ENCODE assay signal across 26 mouse cellular contexts in the genomic region with DNA sequence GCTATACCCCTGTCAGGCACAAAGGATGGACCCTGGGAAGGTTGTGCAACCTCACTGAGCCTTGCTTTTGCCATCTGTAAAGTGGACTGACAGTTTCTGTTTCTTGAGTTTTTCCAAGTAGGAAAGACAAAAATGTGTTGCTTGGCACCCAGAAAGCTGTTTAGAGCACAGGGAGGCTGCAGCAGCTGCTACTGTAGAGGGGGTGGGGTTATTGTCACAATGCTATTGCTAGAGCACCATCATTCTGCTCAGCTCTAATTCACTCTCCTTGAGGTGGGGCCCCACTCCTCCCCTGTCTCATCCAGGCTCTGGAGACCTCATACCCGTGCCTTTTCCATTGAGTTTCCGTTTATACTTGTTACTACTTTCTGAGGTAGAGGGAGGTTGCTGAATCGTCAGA.
DNase-seq lines count a peak whose midpoint lies in the region; ATAC-seq and TF ChIP-seq lines count a peak whose summit lies in the region.
"Had no signal": no experiment of that assay in that cellular context is flagged by ENCODE, and none has a peak within 500 bp of the region (broad histone marks: within the 10 kb centered on the region; RNA-seq: fewer than 3 reads in every experiment).

No protein-coding gene starts in this region.

- intact Hi-C loops in left cerebral cortex, postnatal 14 days (cut with DNase I): loop anchor here (10.0 kb wide), 1 partner anchor 208 kb away; no protein-coding TSS in a partner anchor
- intact Hi-C loops in left cerebral cortex, postnatal 36 days (cut with DNase I): loop anchor here (10.0 kb wide), 1 partner anchor 208 kb away; no protein-coding TSS in a partner anchor

- peaks cover 22% of the 10 kb centered on the region for H3K4me1 ChIP-seq in forebrain, embryonic 15.5 days
- peaks cover 6% of the 10 kb centered on the region; the same call in 1 of the 2 replicates for H3K4me1 ChIP-seq in forebrain, embryonic 12.5 days
- no peaks in the 10 kb centered on the region for H3K4me1 ChIP-seq in stomach, postnatal 0 days (replicated peaks; ENCODE audit: control insufficient read depth, insufficient read depth)
- H3K4me1 ChIP-seq: neural tube, embryonic 12.5 days; stomach, embryonic 15.5 days had no signal

- TF ChIP-seq POLR2A in brain, embryonic 14.5 days (IDR thresholded peaks at IDR 0.05; ENCODE audit: borderline replicate concordance, extremely low read depth, insufficient read depth, insufficient read length, poor library complexity, severe bottlenecking): no peak

- no peaks in the 10 kb centered on the region for H3K27me3 ChIP-seq in forebrain, embryonic 15.5 days
- no peaks in the 10 kb centered on the region for H3K27me3 ChIP-seq in forebrain, embryonic 12.5 days
- H3K27me3 ChIP-seq in stomach, postnatal 0 days (ENCODE audit: control insufficient read depth, insufficient read depth, low read length): no peaks in the 10 kb centered on the region
- H3K27me3 ChIP-seq: heart, embryonic 15.5 days; neural tube, embryonic 12.5 days; stomach, embryonic 15.5 days had no signal

- no peaks in the 10 kb centered on the region for H3K9me3 ChIP-seq in forebrain, embryonic 15.5 days
- no peaks in the 10 kb centered on the region for H3K9me3 ChIP-seq in forebrain, embryonic 12.5 days
- no peaks in the 10 kb centered on the region for H3K9me3 ChIP-seq in stomach, postnatal 0 days (ENCODE audit: control insufficient read depth, low read length)
- H3K9me3 ChIP-seq: heart, embryonic 15.5 days; limb, embryonic 10.5 days; neural tube, embryonic 12.5 days; stomach, embryonic 15.5 days had no signal

- peak; percentile 32 to 68 for DNase-seq in left cerebral cortex, postnatal 14 days (ENCODE audit: low spot score in 2 of 2)
- DNase-seq in left cerebral cortex, adult 11 months (ENCODE audit: low spot score): no peak
- peak; percentile 40 for DNase-seq in brain, embryonic 14.5 days (ENCODE audit: low read depth)
- peak; percentile 18 to 34 for DNase-seq in left cerebral cortex, postnatal 36 days (ENCODE audit: low spot score in 2 of 2)
- DNase-seq in cerebellum, adult 9-10 months: no peak
- DNase-seq in stomach, postnatal 0 days (ENCODE audit: low spot score): no peak
- DNase-seq: adrenal gland, postnatal 14 days; cerebellum, adult 11 months; cerebellum, postnatal 14 days; gastrocnemius, adult 2 months; heart, postnatal 4 days; kidney, adult 18-20 months; liver; lung, postnatal 4 days; midbrain, embryonic 14.5 days; thymus, adult 2 months had no signal

- H3K27ac ChIP-seq in forebrain, embryonic 15.5 days (replicated peaks): no peak overlapping the region
- H3K27ac ChIP-seq in forebrain, embryonic 12.5 days: no peak overlapping the region
- H3K27ac ChIP-seq in stomach, postnatal 0 days (replicated peaks): no peak overlapping the region
- H3K27ac ChIP-seq: heart, embryonic 15.5 days; hindbrain, embryonic 14.5 days; kidney, postnatal 0 days; limb, embryonic 10.5 days; neural tube, embryonic 12.5 days; stomach, embryonic 15.5 days had no signal

- no peak overlapping the region for H3K4me3 ChIP-seq in forebrain, embryonic 15.5 days
- H3K4me3 ChIP-seq in forebrain, embryonic 12.5 days (replicated peaks): no peak overlapping the region
- no peak overlapping the region for H3K4me3 ChIP-seq in stomach, postnatal 0 days (ENCODE audit: low read depth, low read length)
- H3K4me3 ChIP-seq: gastrocnemius, adult 2 months; heart, embryonic 15.5 days; limb, embryonic 10.5 days; neural tube, embryonic 12.5 days; stomach, embryonic 15.5 days had no signal

- TF ChIP-seq EP300 in stomach, postnatal 0 days (optimal IDR thresholded peaks at IDR 0.05): no peak

- no peak for TF ChIP-seq CTCF in brain, embryonic 14.5 days (IDR thresholded peaks at IDR 0.05; ENCODE audit: borderline replicate concordance, extremely low read depth, insufficient read depth, insufficient read length)
- no peak for TF ChIP-seq CTCF in stomach, postnatal 0 days (IDR thresholded peaks at IDR 0.05; ENCODE audit: low read depth)

- peak; percentile 47; the same call in 1 of the 2 replicates for ATAC-seq in forebrain, embryonic 15.5 days (replicated peaks)
- no peak for ATAC-seq in forebrain, embryonic 12.5 days (ENCODE audit: low FRiP score)
- no peak for ATAC-seq in stomach, postnatal 0 days (ENCODE audit: low FRiP score, low TSS enrichment)
- ATAC-seq: CD4-positive, CD25-positive, alpha-beta regulatory T cell, adult 4 months; inflammation-experienced regulatory T-cells, adult 6 months had no signal

- no peaks in the 10 kb centered on the region for H3K36me3 ChIP-seq in forebrain, embryonic 15.5 days
- H3K36me3 ChIP-seq in forebrain, embryonic 12.5 days (replicated peaks): no peaks in the 10 kb centered on the region
- H3K36me3 ChIP-seq in stomach, postnatal 0 days (ENCODE audit: control insufficient read depth, insufficient read depth, low read length): no peaks in the 10 kb centered on the region
- H3K36me3 ChIP-seq: heart, embryonic 15.5 days; limb, embryonic 10.5 days; neural tube, embryonic 12.5 days; stomach, embryonic 15.5 days had no signal

- no peak overlapping the region for H3K9ac ChIP-seq in forebrain, embryonic 15.5 days (replicated peaks)
- H3K9ac ChIP-seq in forebrain, embryonic 12.5 days: no peak overlapping the region
- no peak overlapping the region for H3K9ac ChIP-seq in stomach, postnatal 0 days (ENCODE audit: low read length)
- H3K9ac ChIP-seq: heart, embryonic 15.5 days; hindbrain, embryonic 14.5 days; neural tube, embryonic 12.5 days; stomach, embryonic 15.5 days had no signal

- WGBS in forebrain, embryonic 15.5 days: 78% methylated on average over 3 of the region's 3 CpGs
- WGBS in forebrain, embryonic 12.5 days: 80% methylated on average over 3 of the region's 3 CpGs
- WGBS in stomach, postnatal 0 days: 52% methylated on average over 3 of the region's 3 CpGs

- no peak overlapping the region for H3K4me2 ChIP-seq in forebrain, embryonic 15.5 days (replicated peaks)
- no peak overlapping the region for H3K4me2 ChIP-seq in forebrain, embryonic 12.5 days
- no peak overlapping the region for H3K4me2 ChIP-seq in stomach, postnatal 0 days (replicated peaks; ENCODE audit: low read depth)
- H3K4me2 ChIP-seq: heart, embryonic 15.5 days; hindbrain, embryonic 14.5 days; neural tube, embryonic 12.5 days; stomach, embryonic 15.5 days had no signal

Comparison
In these comparisons a context has a peak if more than half of its experiments do, and no peak if none do; other contexts are left out.
1. DNase-seq: peak in left cerebral cortex, postnatal 14 days (2 of 2), brain, embryonic 14.5 days (single experiment) and left cerebral cortex, postnatal 36 days (2 of 2); none in left cerebral cortex, adult 11 months (single experiment), cerebellum, adult 9-10 months (single experiment) and stomach, postnatal 0 days (single experiment).